Mouse (Mus musculus): ENCODE results near the gene Pex14. TPM values are rescaled to one million over a fixed set of nuclear protein-coding genes. Genes with fewer than 3 reads are reported as not detected.

Pex14 gene
- polyA plus RNA-seq, 1 experiment = 71.5 TPM

DNA sequence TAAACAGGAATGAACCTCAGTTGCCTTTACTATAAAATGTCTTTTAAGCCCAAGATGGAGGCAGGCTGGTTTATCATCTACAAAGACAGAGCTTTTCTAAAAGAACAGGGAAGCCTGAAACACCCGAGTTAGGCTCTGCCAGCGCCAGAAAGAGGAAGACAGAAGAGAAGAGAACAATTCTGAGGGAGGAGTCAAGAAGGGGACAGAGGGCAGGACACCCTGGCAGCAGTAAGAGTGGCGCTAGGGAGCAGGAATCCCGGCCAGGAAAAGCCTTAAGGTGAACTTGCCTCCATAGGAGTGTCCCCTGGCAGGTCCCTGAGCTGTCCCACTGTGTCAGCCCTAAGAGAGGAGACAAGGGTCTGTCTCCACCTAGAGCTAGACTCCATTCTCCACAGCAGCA is 43.9 kb upstream of the Pex14 start:
- no peaks in the 10 kb centered on the region for H3K27me3 ChIP-seq (ENCODE audit: control insufficient read depth, insufficient read depth, insufficient read length)
- no peak overlapping the region for H3K4me3 ChIP-seq
- no peaks in the 10 kb centered on the region for H3K36me3 ChIP-seq (ENCODE audit: control insufficient read depth, insufficient read depth)
- no peak overlapping the region for H3ac ChIP-seq (ENCODE audit: control insufficient read depth, insufficient read length)
- H3K4me2 ChIP-seq (ENCODE audit: low read depth) = no peak overlapping the region
- no peak for TF ChIP-seq SRF (IDR thresholded peaks at IDR 0.05; ENCODE audit: control insufficient read depth, insufficient read length, low read depth)
- no peak for TF ChIP-seq USF1 (IDR thresholded peaks at IDR 0.05; ENCODE audit: low read depth)
- no peak for TF ChIP-seq TCF3 (IDR thresholded peaks at IDR 0.05; ENCODE audit: insufficient read length, low read depth)
- no peak for TF ChIP-seq E2F4 (IDR thresholded peaks at IDR 0.05; ENCODE audit: insufficient read depth)
- no peak for TF ChIP-seq MAX (IDR thresholded peaks at IDR 0.05; ENCODE audit: low read depth)
- no peak for TF ChIP-seq POLR2AphosphoS2 (IDR thresholded peaks at IDR 0.05; ENCODE audit: insufficient read length, low read depth)
- TF ChIP-seq REST (IDR thresholded peaks at IDR 0.05; ENCODE audit: insufficient read depth, insufficient read length) = no peak
- TF ChIP-seq POLR2A (IDR thresholded peaks at IDR 0.05; ENCODE audit: insufficient read length, low read depth) = no peak
- H3K79me2 ChIP-seq (ENCODE audit: control insufficient read depth, insufficient read depth) = no peaks in the 10 kb centered on the region

DNA sequence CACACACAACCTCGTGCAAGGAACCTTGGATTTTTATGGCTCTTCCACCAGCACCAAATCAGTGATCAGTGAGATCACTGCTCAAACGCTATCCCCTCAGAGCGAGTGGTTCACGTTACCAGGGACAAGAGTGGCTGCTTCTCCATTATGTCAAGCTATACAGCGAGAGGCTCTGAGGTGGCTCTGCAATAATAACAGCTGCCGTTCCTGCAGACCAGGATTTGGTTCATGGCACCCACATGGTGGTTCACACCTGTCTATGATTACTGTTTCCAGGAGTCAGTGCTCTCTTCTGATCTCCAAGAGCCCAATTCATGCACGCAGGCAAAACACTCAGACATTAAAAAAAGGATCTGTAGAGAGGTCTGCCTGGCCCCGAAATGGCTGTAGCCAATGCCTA is 38.8 kb upstream of the Pex14 start:
- no peaks in the 10 kb centered on the region for H3K27me3 ChIP-seq (ENCODE audit: control insufficient read depth, insufficient read depth, insufficient read length)
- H3K4me2 ChIP-seq (ENCODE audit: low read depth) = no peak overlapping the region
- no peak for TF ChIP-seq REST (IDR thresholded peaks at IDR 0.05; ENCODE audit: insufficient read depth, insufficient read length)
- no peak for TF ChIP-seq TCF12 (IDR thresholded peaks at IDR 0.05; ENCODE audit: insufficient read depth, poor library complexity, severe bottlenecking)
- no peak for TF ChIP-seq SRF (IDR thresholded peaks at IDR 0.05; ENCODE audit: control insufficient read depth, insufficient read length, low read depth)
- no peak for TF ChIP-seq POLR2AphosphoS2 (IDR thresholded peaks at IDR 0.05; ENCODE audit: insufficient read length, low read depth)
- peak in 1 of 3 experiments; percentile 50 for TF ChIP-seq MYOD1 (IDR thresholded peaks at IDR 0.05; ENCODE audit: control insufficient read depth in 1 of 3, insufficient read length in 2 of 3, low read depth in 2 of 3)
- peak in 1 of 3 experiments; percentile 53 for TF ChIP-seq MYOG (IDR thresholded peaks at IDR 0.05; ENCODE audit: control insufficient read depth in 1 of 3, insufficient read depth in 1 of 3, insufficient read length in 2 of 3, low read depth in 2 of 3)
- no peak for TF ChIP-seq USF1 (IDR thresholded peaks at IDR 0.05; ENCODE audit: low read depth)
- TF ChIP-seq TCF3 (IDR thresholded peaks at IDR 0.05; ENCODE audit: insufficient read length, low read depth) = no peak
- TF ChIP-seq CEBPB (IDR thresholded peaks at IDR 0.05; ENCODE audit: insufficient read depth, poor library complexity, severe bottlenecking) = no peak
- no peak for TF ChIP-seq E2F4 (IDR thresholded peaks at IDR 0.05; ENCODE audit: insufficient read depth)
- no peak for TF ChIP-seq POLR2A (IDR thresholded peaks at IDR 0.05; ENCODE audit: insufficient read length, low read depth)
- TF ChIP-seq MAX (IDR thresholded peaks at IDR 0.05; ENCODE audit: low read depth) = no peak
- no peaks in the 10 kb centered on the region for H3K36me3 ChIP-seq (ENCODE audit: control insufficient read depth, insufficient read depth)
- no peak overlapping the region for H3ac ChIP-seq (ENCODE audit: control insufficient read depth, insufficient read length)
- no peak overlapping the region for H3K4me3 ChIP-seq
- peaks cover 3% of the 10 kb centered on the region for H3K79me2 ChIP-seq (ENCODE audit: control insufficient read depth, insufficient read depth)

DNA sequence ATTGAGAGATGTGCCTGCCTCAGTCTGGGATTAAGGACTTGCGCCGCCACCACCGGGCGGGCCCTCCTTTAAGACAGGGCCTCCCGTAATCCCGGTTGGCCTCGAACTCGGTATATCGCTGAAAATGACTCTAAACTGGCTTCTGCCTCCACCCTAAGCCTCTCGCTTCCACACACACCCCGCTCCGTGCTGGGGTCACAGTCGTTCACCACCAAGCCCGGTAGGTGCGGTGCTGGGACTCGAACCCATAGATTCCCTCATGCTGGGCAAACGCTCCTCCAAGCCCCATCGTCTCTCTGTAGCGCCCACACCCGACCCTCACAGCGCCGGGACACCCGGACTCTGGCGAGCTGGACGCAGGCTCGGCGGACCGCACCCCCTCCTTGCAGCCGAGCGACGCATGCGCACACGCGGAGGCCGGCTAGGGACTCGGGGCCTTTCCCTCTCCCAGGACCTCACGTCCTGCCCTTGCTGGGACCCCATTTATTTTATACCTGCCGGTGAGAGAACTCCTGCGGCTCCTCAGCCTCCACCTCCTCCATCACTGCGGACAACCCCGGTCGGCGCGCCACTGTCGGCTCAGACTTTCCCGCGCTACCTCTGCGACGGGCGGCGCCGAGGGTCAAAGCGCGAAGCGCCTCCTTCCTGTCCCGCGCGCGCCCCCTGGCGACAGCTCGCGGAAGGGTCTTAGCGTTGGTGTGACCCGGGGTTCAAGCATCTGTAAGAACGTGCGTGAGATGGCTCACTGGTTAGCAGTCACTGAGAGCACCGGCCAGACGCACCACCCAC is 37.5 kb upstream of the Pex14 start, which contains the start of gene Cenps:
Gene Cenps (minus strand): TSS at position 648 of the 789 bp plus-strand sequence.
- TF ChIP-seq MAX (IDR thresholded peaks at IDR 0.05; ENCODE audit: low read depth) (no peak), REST (IDR thresholded peaks at IDR 0.05; ENCODE audit: insufficient read depth, insufficient read length) (no peak), USF1 (IDR thresholded peaks at IDR 0.05; ENCODE audit: low read depth) (no peak), POLR2A (IDR thresholded peaks at IDR 0.05; ENCODE audit: insufficient read length, low read depth) (peak; percentile 58), E2F4 (IDR thresholded peaks at IDR 0.05; ENCODE audit: insufficient read depth) (peak; percentile 89), MYOG (IDR thresholded peaks at IDR 0.05; ENCODE audit: control insufficient read depth in 1 of 3, insufficient read depth in 1 of 3, insufficient read length in 2 of 3, low read depth in 2 of 3) (no peak), CEBPB (IDR thresholded peaks at IDR 0.05; ENCODE audit: insufficient read depth, poor library complexity, severe bottlenecking) (no peak), POLR2AphosphoS2 (IDR thresholded peaks at IDR 0.05; ENCODE audit: insufficient read length, low read depth) (no peak), TCF3 (IDR thresholded peaks at IDR 0.05; ENCODE audit: insufficient read length, low read depth) (no peak), SRF (IDR thresholded peaks at IDR 0.05; ENCODE audit: control insufficient read depth, insufficient read length, low read depth) (peak; percentile 24), MYOD1 (IDR thresholded peaks at IDR 0.05; ENCODE audit: control insufficient read depth in 1 of 3, insufficient read length in 2 of 3, low read depth in 2 of 3) (no peak), TCF12 (IDR thresholded peaks at IDR 0.05; ENCODE audit: insufficient read depth, poor library complexity, severe bottlenecking) (no peak)
- Histone ChIP-seq H3K4me2 (ENCODE audit: low read depth) (peak within 1 kb of the TSS; percentile 78), H3K79me2 (ENCODE audit: control insufficient read depth, insufficient read depth) (peaks cover 3% of the 10 kb centered on the region), H3K36me3 (ENCODE audit: control insufficient read depth, insufficient read depth) (no peaks in the 10 kb centered on the region), H3K27me3 (ENCODE audit: control insufficient read depth, insufficient read depth, insufficient read length) (no peaks in the 10 kb centered on the region), H3ac (ENCODE audit: control insufficient read depth, insufficient read length) (peak within 1 kb of the TSS; percentile 5), H3K4me3 (peak within 1 kb of the TSS; percentile 56)

DNA sequence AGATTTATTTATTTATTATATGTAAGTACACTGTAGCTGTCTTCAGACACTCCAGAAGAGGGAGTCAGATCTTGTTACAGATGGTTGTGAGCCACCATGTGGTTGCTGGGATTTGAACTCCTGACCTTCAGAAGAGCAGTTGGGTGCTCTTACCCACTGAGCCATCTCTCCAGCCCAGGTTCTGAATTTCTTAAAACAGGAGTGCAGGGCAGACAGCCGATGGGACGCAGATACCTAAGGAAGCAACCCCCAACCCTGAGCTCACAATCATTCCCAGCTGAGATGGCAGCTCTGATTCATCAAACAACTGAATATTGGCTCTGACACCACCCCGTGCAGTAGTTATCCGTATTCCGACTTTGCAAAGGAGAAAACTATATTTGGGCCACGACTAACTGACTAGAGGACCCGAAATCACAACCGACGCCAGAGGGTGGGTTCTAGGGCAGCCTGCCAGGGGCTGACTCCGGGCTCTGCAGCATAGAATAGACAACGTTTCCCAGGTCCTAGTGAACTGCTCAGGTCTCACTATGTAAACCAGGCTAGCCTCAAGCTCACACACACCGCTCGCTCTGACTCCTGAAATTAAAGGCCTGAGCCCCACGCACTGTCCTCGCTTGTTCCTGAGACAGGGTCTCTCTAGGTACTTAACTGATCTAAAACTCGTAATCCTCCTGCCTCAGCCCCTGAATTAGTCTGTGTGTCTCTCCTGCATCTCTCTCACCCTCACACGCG is 36.6 kb upstream of the Pex14 start:
- peak overlapping the region; percentile 78 for H3K4me2 ChIP-seq (ENCODE audit: low read depth)
- H3K36me3 ChIP-seq (ENCODE audit: control insufficient read depth, insufficient read depth) = no peaks in the 10 kb centered on the region
- peak overlapping the region; percentile 56 for H3K4me3 ChIP-seq
- peak overlapping the region; percentile 5 for H3ac ChIP-seq (ENCODE audit: control insufficient read depth, insufficient read length)
- no peaks in the 10 kb centered on the region for H3K27me3 ChIP-seq (ENCODE audit: control insufficient read depth, insufficient read depth, insufficient read length)
- peaks cover 3% of the 10 kb centered on the region for H3K79me2 ChIP-seq (ENCODE audit: control insufficient read depth, insufficient read depth)
- TF ChIP-seq CEBPB (IDR thresholded peaks at IDR 0.05; ENCODE audit: insufficient read depth, poor library complexity, severe bottlenecking) = no peak
- no peak for TF ChIP-seq REST (IDR thresholded peaks at IDR 0.05; ENCODE audit: insufficient read depth, insufficient read length)
- no peak for TF ChIP-seq USF1 (IDR thresholded peaks at IDR 0.05; ENCODE audit: low read depth)
- TF ChIP-seq MAX (IDR thresholded peaks at IDR 0.05; ENCODE audit: low read depth) = no peak
- no peak for TF ChIP-seq MYOG (IDR thresholded peaks at IDR 0.05; ENCODE audit: control insufficient read depth in 1 of 3, insufficient read depth in 1 of 3, insufficient read length in 2 of 3, low read depth in 2 of 3)
- TF ChIP-seq POLR2AphosphoS2 (IDR thresholded peaks at IDR 0.05; ENCODE audit: insufficient read length, low read depth) = no peak
- TF ChIP-seq E2F4 (IDR thresholded peaks at IDR 0.05; ENCODE audit: insufficient read depth) = no peak
- no peak for TF ChIP-seq POLR2A (IDR thresholded peaks at IDR 0.05; ENCODE audit: insufficient read length, low read depth)
- TF ChIP-seq MYOD1 (IDR thresholded peaks at IDR 0.05; ENCODE audit: control insufficient read depth in 1 of 3, insufficient read length in 2 of 3, low read depth in 2 of 3) = no peak
- TF ChIP-seq TCF3 (IDR thresholded peaks at IDR 0.05; ENCODE audit: insufficient read length, low read depth) = no peak
- no peak for TF ChIP-seq TCF12 (IDR thresholded peaks at IDR 0.05; ENCODE audit: insufficient read depth, poor library complexity, severe bottlenecking)
